Mouse (Mus musculus) embryonic fibroblast, embryonic 13.5 days (primary cell): Measurements from ENCODE around the gene Hdac6. TPM values are rescaled to one million over a fixed set of nuclear protein-coding genes. Genes with fewer than 3 reads are reported as not detected.
A peak's percentile ranks its signal among the peaks of the same experiment; 100 is the strongest.
"Not testable (repeated sequence)": the region's sequence is repeated elsewhere in the genome, so short reads cannot be mapped to it uniquely, and the experiment has no call there.

Source experiments
- H3K27ac ChIP-seq: 2 replicates; pipeline ENCODE4 v1.5.1; 2012; ENCODE audit warnings: low read length, control low read depth, inconsistent platforms; ENCODE audit not compliant: insufficient read depth
- H3K4me1 ChIP-seq: 2 replicates; pipeline ENCODE4 v1.6.1; 2011; ENCODE audit warnings: low read length; ENCODE audit not compliant: control insufficient read depth, insufficient read depth
- H3K4me3 ChIP-seq: 2 replicates; pipeline ENCODE4 v1.5.1; 2011; ENCODE audit warnings: mild to moderate bottlenecking, control low read depth, low read length; ENCODE audit not compliant: insufficient read depth
- CTCF ChIP-seq: IDR thresholded peaks from 2 replicates; pipeline ENCODE4 v1.5.1; 2011; ENCODE audit warnings: mild to moderate bottlenecking, control low read depth, low read length, moderate library complexity, borderline replicate concordance; ENCODE audit not compliant: insufficient read depth
- POLR2A ChIP-seq: IDR thresholded peaks from 2 replicates; pipeline ENCODE4 v1.6.1; 2011; ENCODE audit warnings: low read depth, mild to moderate bottlenecking, control low read depth, low read length, moderate library complexity
- polyA plus RNA-seq: library from polyadenylated mRNA; stranded (reverse); fragments of >200 nt; gene quantifications from 2 replicates; pipeline ENCODE4 v1.2.4, GENCODE M21; 2011; ENCODE audit warnings: low read depth; ENCODE audit not compliant: missing spikeins, insufficient read length

Gene Hdac6
- polyA plus RNA-seq, 1 experiment = 27.6 TPM

DNA sequence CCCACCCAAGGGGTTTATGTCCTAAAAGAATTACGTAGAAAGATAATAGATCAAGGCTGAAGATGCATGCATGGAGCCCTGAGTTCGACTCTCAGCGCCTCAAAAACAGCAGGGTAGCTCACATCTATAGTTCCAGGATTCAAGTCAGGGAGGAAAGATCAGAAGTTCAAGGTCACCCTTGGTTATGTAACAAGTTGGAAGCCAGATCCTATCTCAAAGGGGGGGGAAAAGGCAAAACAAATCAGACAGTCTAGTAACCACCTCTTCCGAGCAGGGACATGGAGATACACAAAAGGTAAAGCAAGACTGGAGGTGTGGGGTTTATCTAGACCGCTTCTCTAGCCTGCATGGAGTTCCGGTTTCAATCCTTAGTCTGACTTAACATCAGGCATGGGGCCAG lies 21.4 kb downstream of the Hdac6 start:
- TF ChIP-seq CTCF (no peak), POLR2A (no peak)
- H3K4me3 ChIP-seq = no peak overlapping the region
- no peaks in the 10 kb centered on the region for H3K4me1 ChIP-seq
- H3K27ac ChIP-seq = no peak overlapping the region

GRCm38 (mm10) chrX:7922032-7922431 lies 25.7 kb downstream of the Hdac6 start:
- TF ChIP-seq POLR2A (no peak), CTCF (no peak)
- no peaks in the 10 kb centered on the region for H3K4me1 ChIP-seq
- no peak overlapping the region for H3K4me3 ChIP-seq
- H3K27ac ChIP-seq = no peak overlapping the region

DNA sequence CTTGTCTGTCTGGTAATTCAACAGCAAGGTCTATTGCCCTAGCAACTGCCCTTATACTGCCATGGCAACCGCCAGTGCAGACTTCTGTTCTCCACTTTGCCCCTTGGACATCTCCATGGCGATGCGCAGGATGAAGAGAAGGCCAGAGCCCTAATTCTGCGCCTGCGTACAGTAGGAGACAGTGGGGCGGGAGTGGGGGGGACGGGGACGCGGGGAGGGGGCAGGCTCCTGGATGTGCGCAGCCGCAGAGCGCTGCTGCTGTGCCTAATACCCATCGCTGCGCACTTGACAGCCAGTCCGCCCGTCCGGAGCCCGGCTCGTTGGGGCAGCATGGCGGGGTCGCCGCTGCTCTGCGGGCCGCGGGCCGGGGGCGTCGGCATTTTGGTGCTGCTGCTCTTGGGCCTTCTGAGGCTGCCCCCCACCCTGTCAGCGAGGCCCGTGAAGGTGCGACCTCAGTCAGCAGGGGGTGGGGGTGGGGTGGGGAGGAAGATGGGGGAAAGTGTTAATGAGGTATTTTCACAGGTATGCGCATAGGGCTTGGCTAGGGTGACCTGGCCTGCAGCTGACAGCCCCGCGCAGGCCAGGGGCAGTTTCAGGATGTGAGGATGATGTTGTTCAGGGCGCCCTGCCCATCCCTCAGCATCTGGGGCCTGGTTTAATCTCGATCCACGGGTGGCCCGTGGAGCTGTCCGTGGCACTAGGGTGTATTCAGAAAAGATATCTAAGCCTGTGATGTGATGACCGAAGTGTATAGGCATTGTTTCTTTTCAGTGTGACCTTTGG lies 27.9 kb downstream of the Hdac6 start, which contains the start of gene Pcsk1n:
Gene Pcsk1n, plus strand, starts transcription at position 222 of the 783 bp plus-strand sequence.
- no peaks in the 10 kb centered on the region for H3K4me1 ChIP-seq
- H3K4me3 ChIP-seq = no peak within 1 kb of the TSS
- no peak within 1 kb of the TSS for H3K27ac ChIP-seq
- TF ChIP-seq CTCF (no peak), POLR2A (no peak)

GRCm38 (mm10) chrX:7917960-7918359 lies 29.7 kb downstream of the Hdac6 start:
- H3K27ac ChIP-seq, H3K4me3 ChIP-seq, H3K4me1 ChIP-seq: not testable (repeated sequence)

DNA sequence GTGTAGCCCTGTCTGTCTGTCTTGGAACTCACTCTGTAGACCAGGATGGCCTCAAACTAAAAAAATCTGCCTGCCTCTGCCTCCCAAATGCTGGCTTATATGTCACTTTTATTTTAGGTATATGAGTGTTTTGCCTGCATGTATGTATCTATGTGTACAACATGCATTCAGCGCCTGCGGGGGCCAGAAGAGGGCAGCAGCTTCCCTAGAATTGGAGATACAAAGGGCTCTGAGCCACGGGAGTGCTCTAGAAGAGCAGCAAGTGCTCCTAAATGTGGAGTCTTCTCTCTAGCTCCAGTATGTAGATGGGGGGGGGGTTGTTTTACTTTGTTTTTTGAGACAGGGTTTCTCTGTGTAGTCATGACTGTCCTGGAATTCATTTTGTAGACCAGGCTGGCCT lies 32.0 kb downstream of the Hdac6 start:
- H3K27ac ChIP-seq, H3K4me3 ChIP-seq, H3K4me1 ChIP-seq: not testable (repeated sequence)

GRCm38 (mm10) chrX:7910473-7910872 lies 37.2 kb downstream of the Hdac6 start:
- Histone ChIP-seq H3K4me3 (no peak overlapping the region), H3K27ac (no peak overlapping the region), H3K4me1 (no peaks in the 10 kb centered on the region)
- no peak for TF ChIP-seq POLR2A
- no peak for TF ChIP-seq CTCF

- H3K27ac ChIP-seq, H3K4me1 ChIP-seq, H3K4me3 ChIP-seq: not testable (repeated sequence)
These were observed 38.4 kb downstream of the Hdac6 start, which contains the start of gene Gm10490 for GRCm38 (mm10) chrX:7909242-7909641. Gene Gm10490, plus strand, starts transcription at chrX:7909542.

DNA sequence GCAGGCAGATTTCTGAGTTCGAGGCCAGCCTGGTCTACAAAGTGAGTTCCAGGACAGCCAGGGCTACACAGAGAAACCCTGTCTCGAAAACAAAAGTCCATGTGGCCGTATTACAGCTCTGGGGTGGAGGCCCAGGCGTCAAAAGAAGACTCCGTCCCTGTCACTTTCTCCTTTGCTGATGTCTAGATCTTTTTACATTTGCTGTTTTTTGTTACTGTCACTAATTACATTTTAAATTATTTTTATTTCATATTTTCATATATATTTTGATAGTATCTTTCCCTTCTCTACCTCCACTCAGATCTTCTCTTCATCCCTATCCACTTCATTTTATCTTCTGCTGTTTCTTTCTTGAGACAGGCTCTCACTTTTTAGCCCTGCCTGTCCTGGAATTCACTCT lies 40.0 kb downstream of the Hdac6 start, which contains the start of gene Gm10491:
Gene Gm10491, minus strand, starts transcription at position 101 of the 400 bp plus-strand sequence.
- Histone ChIP-seq H3K4me3 (no peak within 1 kb of the TSS), H3K27ac (no peak within 1 kb of the TSS), H3K4me1 (no peaks in the 10 kb centered on the region)
- TF ChIP-seq POLR2A (no peak), CTCF (no peak)

- no peaks in the 10 kb centered on the region for H3K4me1 ChIP-seq
- H3K27ac ChIP-seq = no peak overlapping the region
- H3K4me3 ChIP-seq = no peak overlapping the region
- TF ChIP-seq CTCF = no peak
- no peak for TF ChIP-seq POLR2A
These were observed 43.2 kb downstream of the Hdac6 start for GRCm38 (mm10) chrX:7904441-7904840.

GRCm38 (mm10) chrX:7898880-7899874 lies 48.5 kb downstream of the Hdac6 start, which contains the start of the genes Pqbp1 and Timm17b:
Gene Pqbp1, minus strand, starts transcription at chrX:7899269.
Gene Timm17b, plus strand, starts transcription at chrX:7899357.
- Histone ChIP-seq H3K4me1 (no peaks in the 10 kb centered on the region), H3K4me3 (peak within 1 kb of the TSS; percentile 84), H3K27ac (peak within 1 kb of the TSS; percentile 91)
- no peak for TF ChIP-seq CTCF
- TF ChIP-seq POLR2A = peak; percentile 53
